Mouse (Mus musculus): ENCODE data around the gene Cln6. TPM values are rescaled to one million over a fixed set of nuclear protein-coding genes. Genes with fewer than 3 reads are reported as not detected.

Gene Cln6
- polyA plus RNA-seq, 1 experiment from 2014 or later, result 34.3 TPM

GRCm38 (mm10) chr9:62838146-62838505 is 459 bp upstream of the Cln6 start:
- Histone ChIP-seq H3K9me3 (ENCODE audit: control insufficient read depth, low read length) (no peaks in the 10 kb centered on the region), H3K9ac (ENCODE audit: low read depth, low read length) (peak overlapping the region; percentile 96), H3K27ac (ENCODE audit: low read depth, low read length) (peak overlapping the region; percentile 41; the same call in 1 of the 2 replicates), H3K4me3 (ENCODE audit: low read depth, low read length) (peak overlapping the region; percentile 79), H3K36me3 (ENCODE audit: control insufficient read depth, insufficient read depth, low read length) (no peaks in the 10 kb centered on the region), H3K4me1 (replicated peaks; ENCODE audit: control insufficient read depth, insufficient read depth, low read length) (peaks cover 26% of the 10 kb centered on the region), H3K27me3 (replicated peaks; ENCODE audit: control insufficient read depth, insufficient read depth, low read length) (no peaks in the 10 kb centered on the region), H3K4me2 (peak overlapping the region; percentile 77)
- WGBS, result 8% methylated on average over 8 of the region's 8 CpGs
- DNase-seq (ENCODE audit: low spot score) (no peak), ATAC-seq (replicated peaks; ENCODE audit: low FRiP score) (no peak)

- DNase-seq (ENCODE audit: low spot score), result no peak
- H3K36me3 ChIP-seq (ENCODE audit: control insufficient read depth, insufficient read depth, low read length), result no peaks in the 10 kb centered on the region
- no peaks in the 10 kb centered on the region for H3K27me3 ChIP-seq (replicated peaks; ENCODE audit: control insufficient read depth, insufficient read depth, low read length)
- peak overlapping the region; percentile 77 for H3K4me2 ChIP-seq
- ATAC-seq (replicated peaks; ENCODE audit: low FRiP score), result no peak; the same call in 1 of the 2 replicates
- 10% methylated on average over 14 of the region's 14 CpGs for WGBS
- H3K9ac ChIP-seq (ENCODE audit: low read depth, low read length), result peak overlapping the region; percentile 96
- H3K9me3 ChIP-seq (ENCODE audit: control insufficient read depth, low read length), result no peaks in the 10 kb centered on the region
- peak overlapping the region; percentile 89 for H3K27ac ChIP-seq (ENCODE audit: low read depth, low read length)
- peak overlapping the region; percentile 79 for H3K4me3 ChIP-seq (ENCODE audit: low read depth, low read length)
- peaks cover 26% of the 10 kb centered on the region for H3K4me1 ChIP-seq (replicated peaks; ENCODE audit: control insufficient read depth, insufficient read depth, low read length)
These were observed 686 bp downstream of the Cln6 start for GRCm38 (mm10) chr9:62839172-62839770.

- no peak overlapping the region for H3K27ac ChIP-seq (ENCODE audit: low read depth, low read length)
- ATAC-seq (replicated peaks; ENCODE audit: low FRiP score), result no peak
These were observed 4.9 kb downstream of the Cln6 start for GRCm38 (mm10) chr9:62843356-62844024.

GRCm38 (mm10) chr9:62844461-62844860 is 5.9 kb downstream of the Cln6 start:
- H3K4me1 ChIP-seq (replicated peaks; ENCODE audit: control insufficient read depth, insufficient read depth, low read length), result peaks cover 20% of the 10 kb centered on the region
- H3K27me3 ChIP-seq (replicated peaks; ENCODE audit: control insufficient read depth, insufficient read depth, low read length), result no peaks in the 10 kb centered on the region
- no peak for DNase-seq (ENCODE audit: low spot score)
- no peaks in the 10 kb centered on the region for H3K9me3 ChIP-seq (ENCODE audit: control insufficient read depth, low read length)
- H3K4me3 ChIP-seq (ENCODE audit: low read depth, low read length), result no peak overlapping the region
- H3K4me2 ChIP-seq, result no peak overlapping the region
- no peak for ATAC-seq (replicated peaks; ENCODE audit: low FRiP score)
- WGBS, result 90% methylated on average over 5 of the region's 5 CpGs
- H3K27ac ChIP-seq (ENCODE audit: low read depth, low read length), result no peak overlapping the region
- H3K36me3 ChIP-seq (ENCODE audit: control insufficient read depth, insufficient read depth, low read length), result peaks cover 3% of the 10 kb centered on the region; the same call in 1 of the 2 replicates
- H3K9ac ChIP-seq (ENCODE audit: low read depth, low read length), result no peak overlapping the region

More at GRCm38 (mm10) chr9:62843356-62844024, 4.9 kb downstream of the Cln6 start:
- Histone ChIP-seq H3K27me3 (replicated peaks; ENCODE audit: control insufficient read depth, insufficient read depth, low read length) (no peaks in the 10 kb centered on the region), H3K4me2 (no peak overlapping the region), H3K36me3 (ENCODE audit: control insufficient read depth, insufficient read depth, low read length) (peaks cover 3% of the 10 kb centered on the region; the same call in 1 of the 2 replicates), H3K4me1 (replicated peaks; ENCODE audit: control insufficient read depth, insufficient read depth, low read length) (peaks cover 26% of the 10 kb centered on the region), H3K9ac (ENCODE audit: low read depth, low read length) (no peak overlapping the region), H3K4me3 (ENCODE audit: low read depth, low read length) (no peak overlapping the region), H3K9me3 (ENCODE audit: control insufficient read depth, low read length) (no peaks in the 10 kb centered on the region)
- DNase-seq (ENCODE audit: low spot score), result no peak
- 80% methylated on average over 10 of the region's 10 CpGs for WGBS

- peaks cover 7% of the 10 kb centered on the region; the same call in 1 of the 2 replicates for H3K36me3 ChIP-seq (ENCODE audit: control insufficient read depth, insufficient read depth, low read length)
- H3K4me3 ChIP-seq (ENCODE audit: low read depth, low read length), result no peak overlapping the region
- peak; percentile 69 for ATAC-seq (replicated peaks; ENCODE audit: low FRiP score)
- H3K27ac ChIP-seq (ENCODE audit: low read depth, low read length), result no peak overlapping the region
- 3% methylated on average over 3 of the region's 3 CpGs for WGBS
- no peaks in the 10 kb centered on the region for H3K9me3 ChIP-seq (ENCODE audit: control insufficient read depth, low read length)
- peak; percentile 82 for DNase-seq (ENCODE audit: low spot score)
- H3K4me2 ChIP-seq, result no peak overlapping the region
- no peak overlapping the region for H3K9ac ChIP-seq (ENCODE audit: low read depth, low read length)
- peaks cover 6% of the 10 kb centered on the region for H3K4me1 ChIP-seq (replicated peaks; ENCODE audit: control insufficient read depth, insufficient read depth, low read length)
- no peaks in the 10 kb centered on the region for H3K27me3 ChIP-seq (replicated peaks; ENCODE audit: control insufficient read depth, insufficient read depth, low read length)
These were observed 9.1 kb downstream of the Cln6 start for GRCm38 (mm10) chr9:62847694-62848093.

- Histone ChIP-seq H3K4me2 (no peak overlapping the region), H3K9me3 (ENCODE audit: control insufficient read depth, low read length) (no peaks in the 10 kb centered on the region), H3K36me3 (ENCODE audit: control insufficient read depth, insufficient read depth, low read length) (peaks cover 7% of the 10 kb centered on the region; the same call in 1 of the 2 replicates), H3K4me3 (ENCODE audit: low read depth, low read length) (no peak overlapping the region), H3K4me1 (replicated peaks; ENCODE audit: control insufficient read depth, insufficient read depth, low read length) (peaks cover 4% of the 10 kb centered on the region), H3K9ac (ENCODE audit: low read depth, low read length) (no peak overlapping the region), H3K27me3 (replicated peaks; ENCODE audit: control insufficient read depth, insufficient read depth, low read length) (no peaks in the 10 kb centered on the region), H3K27ac (ENCODE audit: low read depth, low read length) (no peak overlapping the region)
- no peak for DNase-seq (ENCODE audit: low spot score)
- no peak for ATAC-seq (replicated peaks; ENCODE audit: low FRiP score)
- 95% methylated on average over 3 of the region's 3 CpGs for whole genome bisulfite sequencing
These were observed 10.1 kb downstream of the Cln6 start for GRCm38 (mm10) chr9:62848641-62849040.

- no peak overlapping the region for H3K4me2 ChIP-seq
- WGBS, result 81% methylated on average over 2 of the region's 2 CpGs
- H3K9me3 ChIP-seq (ENCODE audit: control insufficient read depth, low read length), result no peaks in the 10 kb centered on the region
- ATAC-seq (replicated peaks; ENCODE audit: low FRiP score) (no peak), DNase-seq (ENCODE audit: low spot score) (no peak)
- H3K9ac ChIP-seq (ENCODE audit: low read depth, low read length), result no peak overlapping the region
- H3K36me3 ChIP-seq (ENCODE audit: control insufficient read depth, insufficient read depth, low read length), result peaks cover 4% of the 10 kb centered on the region; the same call in 1 of the 2 replicates
- no peaks in the 10 kb centered on the region for H3K27me3 ChIP-seq (replicated peaks; ENCODE audit: control insufficient read depth, insufficient read depth, low read length)
- H3K27ac ChIP-seq (ENCODE audit: low read depth, low read length), result no peak overlapping the region
- peaks cover 4% of the 10 kb centered on the region for H3K4me1 ChIP-seq (replicated peaks; ENCODE audit: control insufficient read depth, insufficient read depth, low read length)
- no peak overlapping the region for H3K4me3 ChIP-seq (ENCODE audit: low read depth, low read length)
These were observed 13.0 kb downstream of the Cln6 start for GRCm38 (mm10) chr9:62851571-62851970.

- Histone ChIP-seq H3K4me1 (replicated peaks; ENCODE audit: control insufficient read depth, insufficient read depth, low read length) (peaks cover 17% of the 10 kb centered on the region), H3K27ac (ENCODE audit: low read depth, low read length) (no peak overlapping the region), H3K4me3 (ENCODE audit: low read depth, low read length) (no peak overlapping the region), H3K9me3 (ENCODE audit: control insufficient read depth, low read length) (no peaks in the 10 kb centered on the region), H3K4me2 (no peak overlapping the region), H3K36me3 (ENCODE audit: control insufficient read depth, insufficient read depth, low read length) (peaks cover 4% of the 10 kb centered on the region; the same call in 1 of the 2 replicates), H3K27me3 (replicated peaks; ENCODE audit: control insufficient read depth, insufficient read depth, low read length) (no peaks in the 10 kb centered on the region), H3K9ac (ENCODE audit: low read depth, low read length) (no peak overlapping the region)
- 53% methylated on average over 4 of the region's 4 CpGs for WGBS
- ATAC-seq (replicated peaks; ENCODE audit: low FRiP score) (no peak), DNase-seq (ENCODE audit: low spot score) (no peak)
These were observed 15.9 kb downstream of the Cln6 start for GRCm38 (mm10) chr9:62854483-62854882.

- peaks cover 17% of the 10 kb centered on the region for H3K4me1 ChIP-seq (replicated peaks; ENCODE audit: control insufficient read depth, insufficient read depth, low read length)
- H3K4me3 ChIP-seq (ENCODE audit: low read depth, low read length), result no peak overlapping the region
- 64% methylated on average over 9 of the region's 9 CpGs for WGBS
- no peak overlapping the region for H3K9ac ChIP-seq (ENCODE audit: low read depth, low read length)
- H3K27ac ChIP-seq (ENCODE audit: low read depth, low read length), result peak overlapping the region; percentile 19; the same call in 1 of the 2 replicates
- no peaks in the 10 kb centered on the region for H3K27me3 ChIP-seq (replicated peaks; ENCODE audit: control insufficient read depth, insufficient read depth, low read length)
- no peak overlapping the region for H3K4me2 ChIP-seq
- DNase-seq (ENCODE audit: low spot score), result no peak
- no peak for ATAC-seq (replicated peaks; ENCODE audit: low FRiP score)
- no peaks in the 10 kb centered on the region for H3K36me3 ChIP-seq (ENCODE audit: control insufficient read depth, insufficient read depth, low read length)
- H3K9me3 ChIP-seq (ENCODE audit: control insufficient read depth, low read length), result no peaks in the 10 kb centered on the region
These were observed 18.6 kb downstream of the Cln6 start for GRCm38 (mm10) chr9:62857216-62857615.

Measured in liver, embryonic 11.5 days (tissue).